ENCODE assay signal across 8 mouse cellular contexts in genomic region chr17:28163666-28164065, GRCm38 (mm10). TPM values are rescaled to one million over a fixed set of nuclear protein-coding genes. Genes with fewer than 3 reads are reported as not detected.
DNase-seq lines count a peak whose midpoint lies in the region; ATAC-seq lines count a peak whose summit lies in the region.

No protein-coding gene starts in this region.

- H3K4me1 ChIP-seq in liver, embryonic 12.5 days: no peaks in the 10 kb centered on the region
- peaks cover 7% of the 10 kb centered on the region for H3K4me1 ChIP-seq in kidney, embryonic 16.5 days (ENCODE audit: insufficient read depth, low read length)
- H3K4me1 ChIP-seq in liver, embryonic 13.5 days (replicated peaks): no peaks in the 10 kb centered on the region
- peaks cover 17% of the 10 kb centered on the region for H3K4me1 ChIP-seq in neural tube, embryonic 15.5 days

- H3K27ac ChIP-seq in liver, embryonic 12.5 days: no peak overlapping the region
- H3K27ac ChIP-seq in kidney, embryonic 16.5 days (ENCODE audit: low read length): no peak overlapping the region
- H3K27ac ChIP-seq in liver, embryonic 13.5 days: no peak overlapping the region
- no peak overlapping the region for H3K27ac ChIP-seq in neural tube, embryonic 15.5 days (replicated peaks)

- 0 out of 2 replicates have a peak, but pooled peaks cover 6% of the 10 kb centered on the region for H3K36me3 ChIP-seq in liver, embryonic 12.5 days
- H3K36me3 ChIP-seq in kidney, embryonic 16.5 days (ENCODE audit: insufficient read depth, low read length): peaks cover 19% of the 10 kb centered on the region
- H3K36me3 ChIP-seq in liver, embryonic 13.5 days: no peaks in the 10 kb centered on the region
- peaks cover 19% of the 10 kb centered on the region for H3K36me3 ChIP-seq in neural tube, embryonic 15.5 days

- peak; percentile 78 for DNase-seq in liver
- DNase-seq in cerebellum, postnatal 25 days: peak; percentile 86 to 90
- DNase-seq in gastrocnemius, adult 8-10 months (ENCODE audit: low spot score in 2 of 2): peak; percentile 36 to 49
- DNase-seq in liver, embryonic 13.5 days: peak; percentile 54
- peak; percentile 61 for DNase-seq in testis, postnatal 14 days (ENCODE audit: low spot score)

- H3K9me3 ChIP-seq in liver, embryonic 12.5 days (replicated peaks): no peaks in the 10 kb centered on the region
- H3K9me3 ChIP-seq in kidney, embryonic 16.5 days (ENCODE audit: low read length): no peaks in the 10 kb centered on the region
- no peaks in the 10 kb centered on the region for H3K9me3 ChIP-seq in liver, embryonic 13.5 days (replicated peaks)
- no peaks in the 10 kb centered on the region for H3K9me3 ChIP-seq in neural tube, embryonic 15.5 days (replicated peaks)

- H3K4me2 ChIP-seq in liver, embryonic 12.5 days: no peak overlapping the region
- no peak overlapping the region for H3K4me2 ChIP-seq in kidney, embryonic 16.5 days (replicated peaks; ENCODE audit: low read depth, low read length)
- no peak overlapping the region for H3K4me2 ChIP-seq in liver, embryonic 13.5 days
- H3K4me2 ChIP-seq in neural tube, embryonic 15.5 days: no peak overlapping the region

- WGBS in liver, embryonic 12.5 days (ENCODE audit: insufficient replicate concordance): 5% methylated on average over 6 of the region's 6 CpGs
- WGBS in kidney, embryonic 16.5 days: 19% methylated on average over 6 of the region's 6 CpGs
- 5% methylated on average over 6 of the region's 6 CpGs for WGBS in liver, embryonic 13.5 days (ENCODE audit: insufficient replicate concordance)
- 7% methylated on average over 6 of the region's 6 CpGs for WGBS in neural tube, embryonic 15.5 days

- H3K9ac ChIP-seq in liver, embryonic 12.5 days: no peak overlapping the region
- no peak overlapping the region for H3K9ac ChIP-seq in kidney, embryonic 16.5 days (replicated peaks; ENCODE audit: low read length)
- no peak overlapping the region for H3K9ac ChIP-seq in liver, embryonic 13.5 days
- H3K9ac ChIP-seq in neural tube, embryonic 15.5 days (replicated peaks): no peak overlapping the region

- ATAC-seq in liver, embryonic 12.5 days: no peak
- ATAC-seq in kidney, embryonic 16.5 days (ENCODE audit: low FRiP score, low TSS enrichment): peak; percentile 11; the same call in 1 of the 2 replicates
- ATAC-seq in liver, embryonic 13.5 days (ENCODE audit: low read depth): no peak; the same call in 1 of the 2 replicates
- peak; percentile 49; the same call in 1 of the 2 replicates for ATAC-seq in neural tube, embryonic 15.5 days (ENCODE audit: low FRiP score)

- peaks cover 77% of the 10 kb centered on the region for H3K27me3 ChIP-seq in liver, embryonic 12.5 days (replicated peaks)
- H3K27me3 ChIP-seq in kidney, embryonic 16.5 days (ENCODE audit: insufficient read depth, low read length): no peaks in the 10 kb centered on the region
- peaks cover 52% of the 10 kb centered on the region for H3K27me3 ChIP-seq in liver, embryonic 13.5 days
- H3K27me3 ChIP-seq in neural tube, embryonic 15.5 days (replicated peaks): no peaks in the 10 kb centered on the region

- no peak overlapping the region for H3K4me3 ChIP-seq in liver, embryonic 12.5 days
- no peak overlapping the region for H3K4me3 ChIP-seq in kidney, embryonic 16.5 days (ENCODE audit: low read length)
- no peak overlapping the region for H3K4me3 ChIP-seq in liver, embryonic 13.5 days (replicated peaks)
- H3K4me3 ChIP-seq in neural tube, embryonic 15.5 days (replicated peaks): no peak overlapping the region

RNA-seq across cellular contexts. Expression of gene Zfp523, which starts 13.3 kb away (rescaled TPM):
- 11.1 TPM in 2 replicates for polyA plus RNA-seq in liver, embryonic 12.5 days (2016; fragmentation: Nextera tagmentation; extraction: Ambion mirVana)
- total RNA-seq in gastrocnemius, adult 8-10 months (2022): 10 to 100 TPM; 13.0 to 19.2 (median 16.7) TPM
- polyA plus RNA-seq in kidney, embryonic 16.5 days (2015; fragmentation: Nextera tagmentation; extraction: Ambion mirVana): 38.2 and 40.4 TPM in 2 replicates
- 5.6 and 5.9 TPM in 2 replicates for polyA plus RNA-seq in liver, embryonic 13.5 days (2015; fragmentation: Nextera tagmentation; extraction: Ambion mirVana)
- polyA plus RNA-seq in neural tube, embryonic 15.5 days (2015; fragmentation: Nextera tagmentation; extraction: Ambion mirVana): 41.5 and 43.8 TPM in 2 replicates

RNA-seq across cellular contexts. Expression of gene Scube3, which starts 21.7 kb away (rescaled TPM):
- 0.91 and 1.2 TPM in 2 replicates for polyA plus RNA-seq in liver, embryonic 12.5 days (2016; fragmentation: Nextera tagmentation; extraction: Ambion mirVana)
- total RNA-seq in gastrocnemius, adult 8-10 months (2022): under 1 TPM; 0.05 to 0.46 (median 0.30) TPM
- polyA plus RNA-seq in kidney, embryonic 16.5 days (2015; fragmentation: Nextera tagmentation; extraction: Ambion mirVana): 18.6 and 19.9 TPM in 2 replicates
- 0.29 and 0.38 TPM in 2 replicates for polyA plus RNA-seq in liver, embryonic 13.5 days (2015; fragmentation: Nextera tagmentation; extraction: Ambion mirVana)
- polyA plus RNA-seq in neural tube, embryonic 15.5 days (2015; fragmentation: Nextera tagmentation; extraction: Ambion mirVana): 3.6 and 4.6 TPM in 2 replicates

RNA-seq across cellular contexts. Expression of gene Def6, which starts 43.9 kb away (rescaled TPM):
- polyA plus RNA-seq in liver, embryonic 12.5 days (2016; fragmentation: Nextera tagmentation; extraction: Ambion mirVana): 21.6 and 25.2 TPM in 2 replicates
- 1 to 10 TPM in 3 of 4 experiments, under 1 TPM in 1; 0.90 to 2.1 (median 1.2) TPM for total RNA-seq in gastrocnemius, adult 8-10 months (2022)
- polyA plus RNA-seq in kidney, embryonic 16.5 days (2015; fragmentation: Nextera tagmentation; extraction: Ambion mirVana): 7.2 and 7.4 TPM in 2 replicates
- 14.6 and 14.8 TPM in 2 replicates for polyA plus RNA-seq in liver, embryonic 13.5 days (2015; fragmentation: Nextera tagmentation; extraction: Ambion mirVana)
- 8.6 and 24.0 TPM in 2 replicates for polyA plus RNA-seq in neural tube, embryonic 15.5 days (2015; fragmentation: Nextera tagmentation; extraction: Ambion mirVana)

Comparison
In these comparisons a context has a peak if more than half of its experiments do, and no peak if none do; other contexts are left out.
1. ATAC-seq: peak in kidney, embryonic 16.5 days (single experiment) and neural tube, embryonic 15.5 days (single experiment); none in liver, embryonic 12.5 days (single experiment) and liver, embryonic 13.5 days (single experiment).
2. Peak in every context shown above with its lines, with median percentiles within 50 percentile points of each other: DNase-seq.